Mouse (Mus musculus): ENCODE measurements at regions not wholly inside any gene's neighbourhood (a gene's known extent, or its start where the extent isn't known, plus 50 kb on each side); places are given as distances from the start of the nearest gene placed in this dataset.

GRCm38 (mm10) chr15:10838584-10839288, 113.4 kb upstream of the C1qtnf3 start:
- DNase-seq, result no peak

DNA sequence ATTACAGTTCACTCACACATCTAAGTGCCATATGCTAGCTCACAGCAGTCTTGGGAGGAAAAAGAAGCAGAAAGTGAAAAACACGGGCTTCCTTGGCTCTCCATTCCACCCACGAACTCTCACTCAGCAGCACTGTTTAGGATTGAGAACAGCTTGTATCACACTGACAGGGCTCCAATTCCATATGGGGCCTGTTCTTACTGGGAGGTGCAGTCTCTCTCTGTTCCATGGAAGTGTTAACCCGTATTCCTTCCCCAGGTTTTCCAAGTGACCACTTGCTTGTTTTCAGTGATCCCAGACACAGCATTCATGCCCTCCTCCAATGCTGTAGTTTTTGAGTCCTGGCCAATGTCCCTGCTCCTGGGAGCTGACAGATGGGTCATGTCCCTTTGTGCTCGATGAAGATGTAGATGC, 111.5 kb upstream of the C1qtnf3 start:
- peak; percentile 29 for DNase-seq

DNA sequence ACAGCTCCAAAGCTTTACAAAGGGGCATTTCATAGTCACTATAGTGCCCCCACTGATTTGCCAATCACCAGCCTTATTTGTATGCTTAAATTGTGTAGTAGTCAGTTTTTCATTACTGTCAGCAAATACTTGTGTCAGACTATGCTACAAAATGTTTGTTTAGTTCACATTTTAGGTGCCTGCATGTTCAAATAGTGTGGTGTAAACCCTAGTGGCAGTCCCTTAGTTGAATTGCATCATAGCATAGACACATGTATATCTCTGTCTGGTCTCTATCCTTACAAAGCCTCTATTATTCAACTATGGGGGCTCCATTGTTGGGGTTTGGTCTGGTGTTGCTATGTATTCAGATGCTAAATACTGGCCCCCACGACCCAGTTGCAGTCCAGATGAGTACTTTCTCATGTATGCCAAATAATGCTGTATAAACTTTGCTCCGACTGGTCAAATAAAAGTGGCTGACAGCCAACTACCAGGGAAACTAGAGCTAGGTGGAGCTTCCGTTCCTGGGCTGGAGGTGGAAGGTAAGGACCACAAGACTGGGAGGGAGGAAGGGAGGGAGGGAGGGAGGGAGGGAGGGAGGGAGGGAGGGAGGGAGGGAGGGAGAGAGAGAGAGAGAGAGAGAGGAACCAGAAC, 109.0 kb upstream of the C1qtnf3 start:
- DNase-seq, result peak; percentile 40

- DNase-seq, result no peak
Measured at GRCm38 (mm10) chr15:10846722-10847121, 105.4 kb upstream of the C1qtnf3 start.

GRCm38 (mm10) chr15:10864004-10864775, 87.9 kb upstream of the C1qtnf3 start:
- no peak for DNase-seq

GRCm38 (mm10) chr15:10865109-10865508, 87.0 kb upstream of the C1qtnf3 start:
- no peak for DNase-seq

DNA sequence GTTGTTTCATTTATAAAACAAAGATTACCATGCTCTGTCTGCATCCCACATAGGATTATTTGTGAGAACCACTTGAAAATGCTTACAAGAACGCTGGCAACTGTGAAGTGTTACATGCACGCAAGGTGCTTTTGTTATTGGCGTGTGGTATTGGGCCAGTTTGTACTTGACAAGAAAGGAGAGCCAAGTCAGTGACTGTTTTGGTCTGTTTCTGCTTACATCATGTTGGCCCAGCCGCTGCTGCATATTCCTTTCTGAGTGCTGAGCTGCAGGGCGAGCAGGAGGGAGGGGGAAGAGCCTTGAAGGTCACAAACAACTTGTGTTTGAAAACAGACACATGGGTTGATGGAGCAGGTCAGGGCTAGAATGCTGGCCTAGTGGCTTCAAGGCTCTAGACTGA, 85.3 kb upstream of the C1qtnf3 start:
- peak; percentile 27 for DNase-seq

GRCm38 (mm10) chr15:10868115-10868514, 84.0 kb upstream of the C1qtnf3 start:
- DNase-seq, result no peak

DNA sequence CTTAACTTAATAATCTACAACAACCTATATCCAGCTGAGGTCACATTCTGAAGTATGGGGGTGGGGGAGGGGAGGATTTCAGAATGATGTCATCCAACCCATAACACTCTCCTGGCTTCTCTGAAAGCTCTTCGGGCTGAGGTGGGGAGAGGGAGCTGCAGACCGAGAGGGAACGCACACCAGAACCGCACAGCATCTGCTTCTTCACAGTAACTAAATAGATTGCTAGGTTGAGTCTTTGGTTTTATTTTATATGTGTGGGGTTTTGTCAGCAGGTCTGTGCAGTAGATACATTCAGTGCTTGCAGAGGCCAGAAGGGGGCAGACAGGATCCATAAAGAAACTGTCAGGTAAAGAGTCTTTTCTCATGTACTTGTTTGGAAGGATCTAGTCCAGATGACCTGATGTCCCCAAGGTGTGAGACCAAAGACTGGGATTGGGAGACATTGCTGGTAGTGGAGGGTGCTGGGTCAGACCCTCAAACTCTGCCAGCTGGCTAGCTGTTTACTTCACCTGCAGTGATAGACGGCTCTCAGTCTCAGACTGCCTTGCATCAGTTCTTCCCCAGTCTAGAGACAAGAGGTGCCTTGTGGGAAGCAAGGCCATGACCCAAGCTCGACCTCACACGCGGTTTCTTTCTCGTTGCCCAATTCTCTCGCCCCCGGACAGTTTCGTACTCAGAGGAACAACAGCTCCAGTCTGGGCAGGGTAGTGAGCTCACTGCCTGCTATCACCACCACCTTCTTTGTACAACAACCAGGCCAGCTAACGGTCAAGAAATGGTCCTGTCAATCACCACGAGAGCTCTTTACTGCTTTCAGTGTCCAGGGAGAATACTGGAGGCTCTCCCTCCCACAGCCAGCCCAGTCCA, 83.2 kb upstream of the C1qtnf3 start:
- peak; percentile 64 for DNase-seq

DNA sequence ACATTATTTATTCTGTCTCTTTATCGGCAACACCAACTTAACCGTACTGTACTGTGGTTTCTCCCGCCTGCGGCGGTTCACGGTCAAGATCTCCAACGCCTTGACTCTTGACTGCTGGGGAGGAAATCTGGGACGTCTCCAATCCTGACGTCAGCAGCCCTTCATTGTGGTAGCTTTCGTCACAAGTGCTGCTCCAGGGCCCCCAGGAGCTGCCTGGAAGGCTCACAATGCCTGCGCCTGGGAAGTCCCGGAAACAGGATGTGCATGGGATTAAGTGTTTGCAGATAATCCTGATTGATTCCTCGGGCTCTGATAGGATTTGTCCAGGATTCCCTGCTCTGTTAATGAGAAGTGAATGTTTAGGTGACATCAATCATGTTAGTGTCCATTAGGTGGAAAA, 82.3 kb upstream of the C1qtnf3 start:
- peak; percentile 48 for DNase-seq

DNA sequence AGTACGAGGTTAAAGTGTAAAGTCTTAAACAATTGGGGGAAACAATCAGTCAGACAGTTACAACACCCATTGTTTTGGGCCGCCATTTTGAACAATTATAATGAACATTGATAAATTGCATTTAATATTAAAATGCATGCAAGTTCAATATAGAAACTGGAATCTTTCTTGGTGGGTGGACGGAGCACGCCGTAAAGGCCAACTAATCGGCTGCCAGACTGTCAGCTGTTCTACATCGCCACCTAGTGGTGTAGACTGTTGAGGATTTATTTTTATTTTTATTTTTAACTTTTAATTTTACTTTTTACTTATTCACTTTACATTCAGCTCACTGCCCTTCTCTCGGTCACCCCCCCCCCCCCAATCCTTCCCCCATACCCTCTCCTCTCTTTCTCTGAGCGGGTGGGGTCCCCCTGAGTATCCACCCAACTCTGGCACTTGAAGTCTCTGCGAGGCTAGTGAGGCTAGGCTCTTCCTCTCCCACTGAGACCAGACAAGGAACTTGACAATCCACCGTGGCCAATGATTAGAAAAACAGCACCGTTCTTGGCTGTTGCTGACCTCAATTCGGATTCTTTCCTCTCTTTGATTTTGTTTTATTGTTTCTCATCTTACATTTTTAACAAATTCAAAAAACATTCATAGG, 79.7 kb upstream of the C1qtnf3 start:
- DNase-seq, result peak; percentile 40

GRCm38 (mm10) chr15:10876328-10876727, 75.8 kb upstream of the C1qtnf3 start:
- peak; percentile 75 for DNase-seq

- no peak for DNase-seq
Measured at GRCm38 (mm10) chr15:10881726-10882125, 70.4 kb upstream of the C1qtnf3 start.

GRCm38 (mm10) chr15:10887990-10888389, 64.1 kb upstream of the C1qtnf3 start:
- no peak for DNase-seq

- peak; percentile 97 for DNase-seq
Measured at GRCm38 (mm10) chr15:10890220-10890921, 61.8 kb upstream of the C1qtnf3 start.

- no peak for DNase-seq
Measured at GRCm38 (mm10) chr15:10898309-10898708, 53.8 kb upstream of the C1qtnf3 start.

- no peak for DNase-seq
Measured at GRCm38 (mm10) chr15:10898715-10899486, 53.2 kb upstream of the C1qtnf3 start.

DNA sequence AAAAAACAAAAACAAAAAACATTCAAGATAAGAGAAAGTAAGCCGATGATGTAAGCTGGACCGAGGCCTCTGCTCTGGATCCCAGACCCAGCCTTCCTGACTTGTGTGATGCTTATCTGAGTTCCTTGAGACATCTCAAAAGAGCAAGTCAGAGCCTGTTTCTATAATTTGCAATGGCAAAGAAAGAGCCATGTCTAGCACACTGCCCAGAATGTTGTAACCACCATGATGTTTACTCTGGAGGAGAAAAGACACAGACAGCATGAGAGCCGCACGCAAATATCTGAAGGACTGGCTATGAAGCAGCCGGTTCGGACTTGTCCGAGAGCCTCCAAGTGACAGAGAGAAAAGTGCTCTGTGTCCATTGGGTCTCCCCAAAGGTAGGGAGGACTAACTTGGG, 52.2 kb upstream of the C1qtnf3 start:
- DNase-seq, result no peak

- DNase-seq, result peak; percentile 77
Measured at GRCm38 (mm10) chr15:10901075-10901474, 51.1 kb upstream of the C1qtnf3 start.

DNA sequence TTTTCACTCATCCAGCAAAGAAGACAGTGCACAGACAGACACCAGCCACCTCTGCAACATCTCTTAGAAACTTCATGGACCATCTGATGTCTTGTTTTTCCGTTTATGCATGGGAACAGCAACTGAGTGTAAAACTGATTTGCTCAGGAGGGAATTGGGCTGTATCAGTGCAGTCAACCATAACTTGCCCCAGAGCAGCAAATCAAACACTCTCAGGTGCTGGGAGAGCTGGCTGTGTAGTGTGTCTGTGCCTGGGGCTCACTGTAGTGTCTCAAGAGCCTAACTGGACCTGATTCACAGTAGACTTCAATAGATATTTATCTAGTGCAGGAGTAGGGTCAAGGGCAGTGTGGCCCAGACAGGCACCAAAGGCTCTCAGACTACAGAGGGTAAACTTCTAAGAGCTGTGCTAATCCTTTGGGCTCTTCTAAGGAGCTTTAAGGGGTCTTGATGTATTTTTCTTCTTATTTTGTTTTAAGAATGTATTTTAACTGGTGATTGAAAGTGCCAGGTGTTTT, 50.3 kb upstream of the C1qtnf3 start:
- DNase-seq, result peak; percentile 31
